9 mouse cellular contexts compared by ENCODE assay signal in the genomic region with DNA sequence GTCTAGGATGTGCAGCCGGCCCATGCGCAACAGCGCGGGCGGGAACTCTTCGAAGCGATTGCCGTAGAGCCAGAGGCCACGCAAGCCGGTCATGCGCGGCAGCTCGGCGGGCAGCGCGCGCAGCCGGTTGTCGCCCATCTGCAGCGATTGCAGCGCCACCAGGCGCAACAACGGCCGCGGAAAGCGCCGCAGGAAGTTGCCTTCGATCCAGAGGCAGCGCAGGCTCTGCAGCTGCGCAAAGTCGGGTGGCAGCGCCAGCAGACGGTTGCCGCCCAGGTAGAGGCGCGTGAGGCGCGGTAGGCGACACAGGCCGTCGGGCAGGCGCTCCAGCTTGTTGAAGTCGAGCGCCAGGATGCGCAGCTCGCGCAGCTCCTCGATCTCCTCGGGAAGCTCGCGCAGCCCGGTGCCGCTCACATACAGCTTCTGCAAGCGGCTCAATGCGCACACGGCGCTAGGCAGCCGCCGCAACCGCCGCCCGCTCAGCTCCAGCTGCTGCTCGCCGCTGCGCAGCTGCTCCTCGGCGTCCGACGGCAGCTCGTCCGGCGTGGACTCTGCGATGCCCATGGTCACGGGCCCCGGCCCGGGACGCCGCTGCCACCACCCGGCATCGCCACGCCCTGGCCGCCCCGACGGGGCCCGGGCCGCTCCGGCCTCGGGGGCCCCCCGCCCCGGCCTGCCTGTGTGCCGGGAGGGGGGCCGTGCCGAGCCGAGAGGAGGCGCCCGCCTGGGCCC. TPM values are rescaled to one million over a fixed set of nuclear protein-coding genes. Genes with fewer than 3 reads are reported as not detected.
DNase-seq lines count a peak whose midpoint lies in the region; ATAC-seq lines count a peak whose summit lies in the region.
"Had no signal": no experiment of that assay in that cellular context is flagged by ENCODE, and none has a peak within 500 bp of the region (broad histone marks: within the 10 kb centered on the region; RNA-seq: fewer than 3 reads in every experiment).

Lrrc10b (minus strand) TSS at position 722 of the 732 bp plus-strand sequence.

- peaks cover 97% of the 10 kb centered on the region for H3K27me3 ChIP-seq in forebrain, embryonic 12.5 days
- peaks cover 60% of the 10 kb centered on the region for H3K27me3 ChIP-seq in hindbrain, embryonic 14.5 days (ENCODE audit: control insufficient read depth, insufficient read depth, low read length)

- H3K27ac ChIP-seq in forebrain, embryonic 12.5 days = peak within 1 kb of the TSS; percentile 53; the same call in 1 of the 2 replicates
- H3K27ac ChIP-seq in hindbrain, embryonic 14.5 days = peak within 1 kb of the TSS; percentile 72

- H3K36me3 ChIP-seq in forebrain, embryonic 12.5 days (replicated peaks) = no peaks in the 10 kb centered on the region
- no peaks in the 10 kb centered on the region for H3K36me3 ChIP-seq in hindbrain, embryonic 14.5 days (replicated peaks; ENCODE audit: control insufficient read depth, insufficient read depth)

- H3K4me3 ChIP-seq in forebrain, embryonic 12.5 days (replicated peaks) = peak within 1 kb of the TSS; percentile 55
- H3K4me3 ChIP-seq in hindbrain, embryonic 14.5 days (replicated peaks; ENCODE audit: low read length) = peak within 1 kb of the TSS; percentile 50

- under 1% methylated on average over 80 of the region's 96 CpGs for WGBS in forebrain, embryonic 12.5 days
- under 1% methylated on average over 85 of the region's 96 CpGs for WGBS in hindbrain, embryonic 14.5 days

- DNase-seq in layer of hippocampus, adult 11-12 months (ENCODE audit: low spot score) = peak; percentile 60
- DNase-seq in layer of hippocampus, adult 9-10 months (ENCODE audit: low spot score) = no peak
- peak; percentile 81 for DNase-seq in hindbrain, embryonic 14.5 days (ENCODE audit: low spot score)
- DNase-seq in left cerebral cortex, adult 8-10 months (ENCODE audit: low spot score in 2 of 2) = peak in 1 of 2 experiments; percentile 57
- DNase-seq in lung, postnatal 4 days = peak; percentile 80 to 85
- peak; percentile 80 for DNase-seq in right cerebral cortex, postnatal 25 days

- H3K9ac ChIP-seq in forebrain, embryonic 12.5 days = peak within 1 kb of the TSS; percentile 44
- H3K9ac ChIP-seq in hindbrain, embryonic 14.5 days = peak within 1 kb of the TSS; percentile 54

- peaks cover 40% of the 10 kb centered on the region for H3K4me1 ChIP-seq in forebrain, embryonic 12.5 days
- H3K4me1 ChIP-seq in hindbrain, embryonic 14.5 days (replicated peaks; ENCODE audit: control insufficient read depth, insufficient read depth, low read length) = peaks cover 14% of the 10 kb centered on the region; the same call in 1 of the 2 replicates

- H3K4me2 ChIP-seq in forebrain, embryonic 12.5 days = peak within 1 kb of the TSS; percentile 95
- H3K4me2 ChIP-seq in hindbrain, embryonic 14.5 days (replicated peaks) = peak within 1 kb of the TSS; percentile 83

- ATAC-seq in forebrain, embryonic 12.5 days (ENCODE audit: low FRiP score) = peak; percentile 60
- peak; percentile 64 for ATAC-seq in hindbrain, embryonic 14.5 days (ENCODE audit: low FRiP score)
- ATAC-seq in megakaryocyte-erythroid progenitor cell, adult 5-6 weeks (replicated peaks; ENCODE audit: low FRiP score, low TSS enrichment, poor library complexity, severe bottlenecking) = no peak
- ATAC-seq: Patski had no signal

- H3K9me3 ChIP-seq in forebrain, embryonic 12.5 days = no peaks in the 10 kb centered on the region
- no peaks in the 10 kb centered on the region for H3K9me3 ChIP-seq in hindbrain, embryonic 14.5 days (ENCODE audit: control insufficient read depth, low read length)

RNA-seq across cellular contexts. Expression of gene Lrrc10b, which starts in this region (rescaled TPM):
- polyA plus RNA-seq in forebrain, embryonic 12.5 days (2016; fragmentation: Nextera tagmentation; extraction: Ambion mirVana) = 0.83 and 1.1 TPM in 2 replicates
- 1.5 and 1.6 TPM in 2 replicates for polyA plus RNA-seq in hindbrain, embryonic 14.5 days (2014; fragmentation: Nextera tagmentation; extraction: Ambion mirVana)
- total RNA-seq in left cerebral cortex, adult 8-10 months (2022) = 10 to 100 TPM; 49.9 to 67.8 (median 54.8) TPM
- not detected in 2 replicates for total RNA-seq in megakaryocyte-erythroid progenitor cell, adult 5-6 weeks (2014; fragmentation: Nextera tagmentation)
- not detected in 2 replicates for total RNA-seq in megakaryocyte-erythroid progenitor cell, adult 5-6 weeks (2017)

Comparison
In these comparisons a context has a peak if more than half of its experiments do, and no peak if none do; other contexts are left out.
1. RNA of gene Lrrc10b (total RNA-seq): 49.9 to 67.8 TPM in left cerebral cortex, adult 8-10 months; not detected in megakaryocyte-erythroid progenitor cell, adult 5-6 weeks; every median in the first group is over 10 times any median in the second.